Mouse (Mus musculus) heart, embryonic 16.5 days (tissue): ENCODE measurements around the gene 4931423N10Rik. TPM values are rescaled to one million over a fixed set of nuclear protein-coding genes. Genes with fewer than 3 reads are reported as not detected.

Experiments
- ATAC-seq: fragments of 200-750 bp; cut with Nextera tagmentation; replicated peaks from 2 replicates; pipeline ENCODE4 v1.8.0; 2017; ENCODE audit warnings: moderate number of reproducible peaks; ENCODE audit not compliant: insufficient read depth, low FRiP score; ENCODE audit errors: extremely low read depth
- H3K27ac ChIP-seq: fragments of 300-500 bp; sonication (generic); 2 replicates; pipeline ENCODE4 v1.5.1; 2014; ENCODE audit warnings: mild to moderate bottlenecking, low read length, control low read depth, moderate library complexity
- H3K27me3 ChIP-seq: fragments of 300-500 bp; sonication (generic); 2 replicates; pipeline ENCODE4 v1.6.1; 2014; ENCODE audit warnings: low read length, mixed read lengths; ENCODE audit not compliant: control insufficient read depth, insufficient read depth
- H3K36me3 ChIP-seq: fragments of 300-500 bp; sonication (generic); 2 replicates; pipeline ENCODE4 v1.6.1; 2014; ENCODE audit not compliant: control insufficient read depth, insufficient read depth
- H3K4me1 ChIP-seq: fragments of 300-500 bp; sonication (generic); 2 replicates; pipeline ENCODE4 v1.6.1; 2014; ENCODE audit warnings: low read length, mixed read lengths; ENCODE audit not compliant: control insufficient read depth, insufficient read depth
- H3K4me2 ChIP-seq: fragments of 300-500 bp; sonication (generic); 2 replicates; pipeline ENCODE4 v1.6.1; 2014; ENCODE audit warnings: low read depth, mild to moderate bottlenecking, control low read depth, low read length
- H3K4me3 ChIP-seq: fragments of 300-500 bp; sonication (generic); 2 replicates; pipeline ENCODE4 v1.5.1; 2014; ENCODE audit warnings: mild to moderate bottlenecking, control low read depth, low read length
- H3K9ac ChIP-seq: fragments of 300-500 bp; sonication (generic); 2 replicates; pipeline ENCODE4 v1.6.1; 2014; ENCODE audit warnings: low read length, control low read depth
- H3K9me3 ChIP-seq: fragments of 300-500 bp; sonication (generic); replicated peaks from 2 replicates; pipeline ENCODE4 v1.6.1; 2016; ENCODE audit warnings: low read length; ENCODE audit not compliant: control insufficient read depth
- WGBS: fragments of 180-500 bp; shearing (Covaris S2); extraction: QIAGEN DNeasy Blood & Tissue Kit; methylation state at CpG from one replicate; pipeline ENCODE4 v1.1.7; 2014; 5-methylcytosine and 5-hydroxymethylcytosine counted together
- polyA plus RNA-seq: library from polyadenylated mRNA; unstranded; fragments of >200 nt; fragmentation: Nextera tagmentation; extraction: Ambion mirVana; gene quantifications from 2 replicates; pipeline ENCODE4 v1.2.1, GENCODE M21; 2015

The 4931423N10Rik gene
- not detected in 2 replicates for polyA plus RNA-seq

DNA sequence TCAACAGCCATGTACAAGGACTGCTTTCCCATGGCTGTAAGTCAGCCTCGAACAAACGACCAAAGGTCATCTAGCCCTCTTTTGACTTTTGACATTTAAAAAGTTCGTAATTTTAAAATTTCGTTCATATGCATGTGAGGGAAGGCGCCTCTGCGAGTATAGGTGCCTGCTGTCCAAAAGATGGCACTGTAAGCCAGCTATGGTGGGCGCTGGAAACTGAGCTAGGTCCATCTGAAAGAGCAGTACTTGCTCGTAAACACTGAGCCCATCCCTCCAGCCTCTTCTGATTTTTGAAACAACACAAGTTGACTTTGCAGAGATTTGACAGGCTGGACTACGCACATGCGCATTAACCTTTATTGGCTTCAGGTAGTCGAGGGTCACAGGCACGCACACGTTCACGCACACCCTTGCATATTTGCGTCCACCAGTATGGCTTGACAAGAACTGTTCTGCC lies at the start of gene 4931423N10Rik:
Gene 4931423N10Rik (plus strand): TSS at position 407 of the 457 bp plus-strand sequence.
- Histone ChIP-seq H3K27me3 (no peaks in the 10 kb centered on the region), H3K4me1 (no peaks in the 10 kb centered on the region)
- WGBS, result 71% methylated on average over 15 of the region's 15 CpGs

DNA sequence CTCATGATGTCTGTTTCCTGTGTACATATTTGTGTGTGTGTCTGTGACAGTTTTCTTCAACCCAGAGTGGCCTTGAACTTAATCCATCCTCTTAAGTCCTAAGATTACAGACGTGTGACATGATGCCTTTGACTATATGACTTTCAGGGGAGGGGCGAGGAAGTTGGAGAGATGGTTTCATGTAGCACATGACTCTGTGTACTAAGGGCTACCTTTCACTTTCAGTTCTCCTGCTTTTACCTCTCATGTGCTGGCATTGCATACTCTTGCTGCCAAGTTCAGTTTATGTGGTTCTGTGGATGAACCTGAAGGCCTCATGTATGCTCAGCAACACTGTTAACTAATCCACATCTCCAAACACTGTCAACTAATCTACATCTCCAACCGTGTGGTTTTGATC lies 35.0 kb upstream of the 4931423N10Rik start:
- Histone ChIP-seq H3K9ac (no peak overlapping the region), H3K4me3 (no peak overlapping the region), H3K9me3 (no peaks in the 10 kb centered on the region), H3K27ac (no peak overlapping the region), H3K4me1 (no peaks in the 10 kb centered on the region), H3K27me3 (no peaks in the 10 kb centered on the region), H3K4me2 (no peak overlapping the region), H3K36me3 (peaks cover 46% of the 10 kb centered on the region)
- ATAC-seq, result no peak
- 66% methylated on average over 3 of the region's 3 CpGs for WGBS

More for the DNA sequence above, at the start of gene 4931423N10Rik:
- Histone ChIP-seq H3K36me3 (no peaks in the 10 kb centered on the region), H3K27ac (no peak within 1 kb of the TSS), H3K4me2 (no peak within 1 kb of the TSS), H3K9me3 (no peaks in the 10 kb centered on the region), H3K4me3 (no peak within 1 kb of the TSS), H3K9ac (no peak within 1 kb of the TSS)
- ATAC-seq, result no peak

DNA sequence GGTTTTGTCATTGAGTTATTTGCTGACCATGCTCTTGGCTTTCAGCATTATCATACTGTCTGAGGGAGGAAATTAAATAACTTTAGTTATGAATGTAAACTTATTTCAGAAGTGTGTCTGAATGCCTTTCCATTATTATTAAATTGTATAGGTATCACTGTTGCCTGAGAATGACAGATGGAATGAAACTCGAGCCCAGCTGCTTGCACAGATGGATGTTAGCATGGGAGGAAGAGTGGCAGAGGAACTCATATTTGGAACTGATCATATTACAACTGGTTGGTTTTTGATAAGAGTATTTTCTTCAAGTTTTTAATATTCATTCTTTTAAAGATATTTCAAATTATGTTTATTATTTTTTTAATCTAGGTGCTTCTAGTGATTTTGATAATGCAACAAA lies 12.9 kb upstream of the 4931423N10Rik start:
- Histone ChIP-seq H3K9ac (no peak overlapping the region), H3K27ac (no peak overlapping the region), H3K27me3 (no peaks in the 10 kb centered on the region), H3K36me3 (peaks cover 39% of the 10 kb centered on the region), H3K4me1 (no peaks in the 10 kb centered on the region), H3K9me3 (no peaks in the 10 kb centered on the region), H3K4me3 (no peak overlapping the region), H3K4me2 (no peak overlapping the region)
- WGBS, result 76% methylated on average over 1 of the region's 1 CpGs
- no peak for ATAC-seq

DNA sequence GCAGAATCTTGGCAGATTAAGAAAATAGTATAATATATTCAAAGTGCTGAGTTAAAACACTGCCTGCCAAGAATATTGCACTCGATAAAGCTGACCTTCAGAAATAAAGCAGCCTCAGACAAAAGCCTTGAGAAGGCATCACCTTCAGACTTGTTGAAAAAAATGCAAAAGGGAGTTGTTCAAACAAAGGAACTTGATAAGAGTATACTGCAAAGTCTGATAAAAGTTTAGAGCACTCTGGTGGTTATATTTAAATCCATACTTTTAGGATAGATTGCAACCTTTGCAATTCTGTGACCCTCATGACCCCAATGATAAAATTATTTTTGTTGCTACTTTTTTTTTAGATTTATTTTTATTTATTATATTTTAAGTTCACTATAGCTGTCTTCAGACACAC lies 6.2 kb upstream of the 4931423N10Rik start:
- H3K27me3 ChIP-seq, result no peaks in the 10 kb centered on the region
- no peak for ATAC-seq
- 59% methylated on average over 1 of the region's 1 CpGs for WGBS
- no peak overlapping the region for H3K4me3 ChIP-seq
- H3K9ac ChIP-seq, result no peak overlapping the region
- H3K9me3 ChIP-seq, result no peaks in the 10 kb centered on the region
- H3K36me3 ChIP-seq, result peaks cover 13% of the 10 kb centered on the region
- H3K4me2 ChIP-seq, result no peak overlapping the region
- no peaks in the 10 kb centered on the region for H3K4me1 ChIP-seq
- H3K27ac ChIP-seq, result no peak overlapping the region

DNA sequence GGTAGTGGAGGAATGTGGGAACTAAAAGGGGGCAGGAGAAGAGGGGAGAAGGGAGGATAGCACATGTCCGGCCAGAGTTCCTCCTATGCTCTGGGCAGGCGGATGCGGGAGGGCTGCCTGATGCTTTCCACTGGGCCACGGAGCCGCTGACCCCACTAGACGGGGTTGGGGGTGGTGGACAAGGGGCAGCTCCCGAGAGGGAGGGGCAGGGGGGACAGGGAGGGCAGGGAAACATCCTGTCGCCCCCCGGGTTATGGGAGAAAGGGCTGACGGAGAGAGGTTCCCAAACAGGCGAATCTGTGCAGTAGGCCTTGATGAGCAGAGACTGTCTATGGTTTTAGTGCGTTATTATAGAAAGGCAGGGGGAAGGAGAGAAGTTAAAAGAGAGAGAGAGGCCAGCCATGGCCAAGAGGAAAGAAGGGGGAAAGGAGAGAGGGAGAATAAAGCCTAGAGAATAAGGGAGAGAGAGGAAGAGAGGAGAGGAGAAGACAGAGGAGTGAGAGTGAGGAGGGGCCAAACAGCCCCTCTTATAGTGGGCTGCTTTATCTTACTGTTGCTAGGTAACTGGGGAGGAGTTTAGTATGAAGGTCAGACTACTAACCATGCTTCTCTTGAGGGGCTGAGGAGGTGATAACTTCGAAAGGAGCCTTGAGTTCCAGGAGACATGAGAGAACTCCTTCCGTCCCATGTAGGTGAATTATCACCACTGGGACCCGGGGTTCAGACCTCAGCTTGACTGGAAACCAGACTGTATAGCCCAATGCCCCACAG lies 4.2 kb upstream of the 4931423N10Rik start:
- no peak overlapping the region for H3K4me2 ChIP-seq
- H3K9ac ChIP-seq, result no peak overlapping the region
- H3K9me3 ChIP-seq, result no peaks in the 10 kb centered on the region
- peaks cover 10% of the 10 kb centered on the region for H3K36me3 ChIP-seq
- ATAC-seq, result no peak
- no peaks in the 10 kb centered on the region for H3K27me3 ChIP-seq
- no peak overlapping the region for H3K4me3 ChIP-seq
- H3K27ac ChIP-seq, result no peak overlapping the region
- 42% methylated on average over 15 of the region's 15 CpGs for WGBS
- no peaks in the 10 kb centered on the region for H3K4me1 ChIP-seq

DNA sequence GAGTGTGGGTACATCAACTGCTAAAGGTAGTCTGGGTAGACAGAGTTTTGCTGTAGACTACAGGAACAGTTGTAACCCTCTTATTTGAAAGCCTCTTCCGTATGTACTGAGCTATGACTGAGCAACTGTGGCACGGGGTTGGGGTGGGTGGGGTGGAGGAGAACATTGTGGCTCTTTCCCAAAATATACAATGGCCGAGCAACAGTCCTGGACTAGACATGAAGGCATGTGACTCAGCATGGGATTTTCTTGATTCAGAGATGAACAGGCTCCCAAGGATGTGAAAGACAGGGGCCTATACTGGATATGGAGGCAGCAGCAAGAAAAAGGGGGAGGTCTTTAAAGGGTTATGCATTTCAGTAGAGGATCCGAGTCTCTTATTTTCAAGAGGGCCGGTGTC lies 6.4 kb downstream of the 4931423N10Rik start:
- Histone ChIP-seq H3K4me2 (no peak overlapping the region), H3K9me3 (no peaks in the 10 kb centered on the region), H3K4me3 (no peak overlapping the region), H3K9ac (no peak overlapping the region), H3K4me1 (no peaks in the 10 kb centered on the region), H3K36me3 (no peaks in the 10 kb centered on the region), H3K27ac (no peak overlapping the region), H3K27me3 (no peaks in the 10 kb centered on the region)
- WGBS, result 66% methylated on average over 5 of the region's 5 CpGs
- no peak for ATAC-seq

DNA sequence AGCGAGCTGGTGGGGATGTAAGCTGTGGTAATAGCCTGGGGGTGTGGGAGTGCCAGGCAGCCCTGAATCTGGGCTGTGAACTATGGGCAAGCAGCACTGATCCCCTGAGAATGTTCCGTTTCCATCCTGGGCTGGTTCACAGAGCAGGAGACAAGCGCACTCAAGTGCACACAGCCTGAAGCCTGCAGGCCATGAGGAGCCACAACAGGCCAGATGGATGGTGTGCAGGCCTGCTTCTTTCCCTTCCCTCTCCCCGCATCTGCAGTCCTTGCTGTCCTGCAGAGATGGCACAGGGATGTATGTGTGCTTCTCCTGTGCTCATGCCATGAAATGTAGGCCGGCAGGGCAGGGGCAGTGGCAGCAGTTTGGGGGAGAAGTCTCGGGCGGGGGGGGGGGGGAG lies 17.9 kb downstream of the 4931423N10Rik start:
- no peak overlapping the region for H3K4me3 ChIP-seq
- H3K27me3 ChIP-seq, result no peaks in the 10 kb centered on the region
- no peak overlapping the region for H3K27ac ChIP-seq
- WGBS, result 56% methylated on average over 6 of the region's 7 CpGs
- H3K9ac ChIP-seq, result no peak overlapping the region
- H3K36me3 ChIP-seq, result no peaks in the 10 kb centered on the region
- H3K9me3 ChIP-seq, result no peaks in the 10 kb centered on the region
- ATAC-seq, result no peak
- no peaks in the 10 kb centered on the region for H3K4me1 ChIP-seq
- H3K4me2 ChIP-seq, result no peak overlapping the region

DNA sequence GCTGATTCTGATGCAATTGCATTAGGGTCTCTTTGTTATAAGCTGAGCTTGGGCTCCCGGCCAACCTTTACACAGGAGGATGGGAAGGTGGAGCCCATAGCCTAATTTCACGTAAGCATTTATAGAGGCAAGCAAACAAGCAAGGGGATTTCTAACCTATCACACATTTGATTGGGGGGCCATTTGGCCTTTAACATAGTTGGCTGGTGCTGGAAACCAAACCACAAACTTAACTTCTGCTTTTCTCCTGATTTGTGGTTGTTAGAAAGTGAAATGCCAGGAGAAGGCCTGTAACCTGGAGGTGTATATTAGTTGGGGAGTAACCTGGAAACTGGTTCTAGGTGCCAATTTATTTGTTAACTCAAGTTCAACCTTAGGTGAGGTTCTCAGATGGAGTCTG lies 21.2 kb downstream of the 4931423N10Rik start:
- WGBS, result 57% methylated on average over 2 of the region's 2 CpGs
- peaks cover 4% of the 10 kb centered on the region; the same call in 1 of the 2 replicates for H3K27me3 ChIP-seq
- no peak overlapping the region for H3K4me3 ChIP-seq
- H3K9ac ChIP-seq, result no peak overlapping the region
- no peak for ATAC-seq
- no peak overlapping the region for H3K4me2 ChIP-seq
- no peaks in the 10 kb centered on the region for H3K4me1 ChIP-seq
- no peak overlapping the region for H3K27ac ChIP-seq
- H3K9me3 ChIP-seq, result no peaks in the 10 kb centered on the region
- H3K36me3 ChIP-seq, result no peaks in the 10 kb centered on the region

DNA sequence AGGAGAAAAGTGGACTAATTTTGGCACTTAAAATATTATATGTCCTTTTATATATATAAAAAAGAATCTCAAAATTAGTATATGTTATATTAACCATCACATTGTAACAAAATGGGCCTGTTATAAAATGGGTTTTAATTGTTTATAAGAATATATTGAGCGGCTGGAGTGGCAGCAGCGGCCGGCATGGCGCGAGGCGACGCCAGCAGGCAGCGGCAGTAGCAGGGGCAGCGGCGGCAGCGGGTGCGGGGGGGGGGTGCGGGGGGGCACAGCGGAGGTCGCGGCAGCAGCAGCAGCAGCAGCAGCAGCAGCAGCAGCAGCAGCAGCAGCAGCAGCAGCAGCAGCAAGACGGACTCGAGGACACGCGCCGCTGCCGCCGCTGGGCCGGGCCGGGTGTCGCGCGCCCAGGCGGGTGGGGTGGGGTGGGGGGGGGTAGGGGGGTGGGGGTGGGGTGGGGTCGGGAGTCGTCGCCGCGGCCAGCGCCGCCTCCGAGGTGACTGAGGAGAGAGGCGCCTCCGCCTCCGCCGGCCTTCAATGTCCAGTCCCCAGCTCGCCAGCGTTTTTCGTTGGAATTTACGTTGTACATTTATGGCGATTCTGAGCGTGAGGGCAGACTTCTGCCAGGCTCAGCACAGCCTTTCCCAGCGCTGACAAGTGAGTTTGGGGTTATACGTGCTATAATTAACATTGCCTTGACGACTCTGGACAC lies 26.9 kb downstream of the 4931423N10Rik start:
- under 1% methylated on average over 45 of the region's 50 CpGs for WGBS
- Histone ChIP-seq H3K4me1 (no peaks in the 10 kb centered on the region), H3K9me3 (no peaks in the 10 kb centered on the region), H3K27ac (no peak overlapping the region), H3K9ac (peak overlapping the region; percentile 55), H3K4me3 (peak overlapping the region; percentile 55), H3K36me3 (no peaks in the 10 kb centered on the region), H3K27me3 (peaks cover 8% of the 10 kb centered on the region), H3K4me2 (peak overlapping the region; percentile 71)
- no peak; the same call in 1 of the 2 replicates for ATAC-seq
